Mouse (Mus musculus) ZHBTc4 (cell line): ENCODE results near the gene Tirap.
A peak's percentile ranks its signal among the peaks of the same experiment; 100 is the strongest.

Source experiments
- DNase-seq: peaks from one replicate; pipeline ENCODE4 v3.0.0-alpha.2; 2011; ENCODE audit warnings: low read depth, low spot score

Gene Tirap

DNA sequence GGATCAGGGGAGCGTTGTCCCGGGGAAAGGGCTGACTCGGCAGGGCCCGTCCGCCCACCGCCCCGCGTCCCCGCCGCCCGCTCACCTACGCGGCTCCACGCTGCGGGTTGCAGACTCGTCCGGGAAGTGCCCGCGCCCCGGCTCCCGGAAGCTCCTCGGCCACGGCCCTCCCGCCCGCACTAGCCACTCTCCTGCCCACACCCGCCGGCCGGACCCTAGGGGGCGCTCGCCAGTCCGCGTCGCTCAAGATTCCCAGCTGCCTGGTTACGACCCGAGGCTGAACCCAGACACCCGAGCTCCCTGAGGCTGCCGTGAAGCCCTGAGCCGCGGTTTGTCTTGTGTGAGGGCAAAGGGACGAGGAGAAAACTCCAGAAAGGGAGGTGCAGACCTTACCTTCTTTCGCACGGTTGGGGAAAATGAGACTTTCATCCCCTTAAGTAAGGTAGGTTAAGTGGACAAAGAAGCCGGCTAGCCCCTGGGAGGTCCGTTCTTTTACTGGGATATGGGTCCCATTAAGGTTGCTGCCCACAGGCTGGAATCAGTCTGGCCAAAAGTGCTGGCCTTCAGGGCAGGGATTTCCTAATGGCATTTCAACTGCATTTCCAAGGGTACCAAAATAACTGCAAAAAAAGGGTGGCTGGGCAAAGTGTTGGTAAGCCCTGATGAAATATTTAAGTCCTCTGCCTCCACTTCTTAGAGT is at the start of gene Tirap, which contains the start of gene Srpr:
TSS of gene Tirap (minus strand) at position 520 of the 700 bp plus-strand sequence.
TSS of gene Srpr (plus strand) at position 404 of the 700 bp plus-strand sequence.
- DNase-seq = peak; percentile 92

DNA sequence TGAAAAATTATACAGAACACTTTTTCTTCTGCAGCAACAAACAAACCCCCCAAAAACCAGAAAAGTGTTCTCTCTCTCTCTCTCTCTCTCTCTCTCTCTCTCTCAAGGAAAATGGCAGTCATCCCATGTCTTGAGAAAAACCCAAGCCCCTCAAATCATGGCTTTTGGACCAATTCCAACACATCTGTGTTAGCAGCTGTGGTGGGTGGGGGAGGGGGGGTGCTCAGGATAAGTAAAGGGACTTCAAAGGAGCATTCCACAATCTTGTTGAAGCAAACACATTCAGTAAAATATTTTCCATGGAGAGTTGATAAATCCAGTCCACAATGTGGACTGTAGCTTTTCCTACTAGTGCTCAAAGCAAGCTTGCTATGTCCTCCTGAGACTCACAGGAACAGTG is 49.4 kb upstream of the Tirap start:
- DNase-seq = no peak

DNA sequence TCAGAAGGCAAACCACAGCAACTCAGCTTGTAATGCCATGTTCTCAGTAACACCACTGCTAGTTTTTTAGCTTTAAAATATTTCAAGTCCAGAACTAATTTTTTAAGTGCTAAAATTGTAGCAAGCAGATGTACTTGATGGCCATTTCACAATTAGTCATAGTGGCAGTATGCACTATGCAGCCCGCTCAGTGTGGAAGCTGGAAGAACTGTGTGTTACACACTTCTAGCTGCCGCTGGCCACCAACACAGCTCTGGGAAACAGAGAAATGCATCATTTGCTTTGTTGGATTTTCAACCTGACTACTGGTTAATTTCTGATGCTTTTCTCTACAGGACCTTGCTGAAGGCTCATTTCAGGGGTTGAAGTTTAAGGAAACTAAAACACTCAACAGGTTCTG is 47.3 kb upstream of the Tirap start:
- no peak for DNase-seq

DNA sequence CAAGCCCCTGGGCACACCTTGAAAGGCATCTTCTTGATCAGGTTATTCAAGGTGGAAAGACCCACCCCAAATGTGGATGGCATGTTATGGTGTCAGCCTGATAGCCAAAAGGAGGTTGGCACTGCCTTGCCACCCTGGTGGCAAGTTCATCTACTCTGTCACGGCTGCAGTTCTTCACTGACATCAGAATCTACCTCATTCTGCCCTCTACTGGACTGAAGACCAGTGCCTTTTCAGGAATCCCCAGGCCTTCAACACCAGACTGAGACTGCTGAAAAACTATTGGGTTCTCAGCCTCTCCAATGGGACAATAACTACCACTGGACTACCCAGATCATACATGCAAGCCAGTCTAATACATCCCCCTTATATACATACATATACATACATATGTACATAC is 39.6 kb upstream of the Tirap start:
- no peak for DNase-seq

- DNase-seq = no peak
Measured at GRCm38 (mm10) chr9:35238915-35239571, 39.0 kb upstream of the Tirap start.

DNA sequence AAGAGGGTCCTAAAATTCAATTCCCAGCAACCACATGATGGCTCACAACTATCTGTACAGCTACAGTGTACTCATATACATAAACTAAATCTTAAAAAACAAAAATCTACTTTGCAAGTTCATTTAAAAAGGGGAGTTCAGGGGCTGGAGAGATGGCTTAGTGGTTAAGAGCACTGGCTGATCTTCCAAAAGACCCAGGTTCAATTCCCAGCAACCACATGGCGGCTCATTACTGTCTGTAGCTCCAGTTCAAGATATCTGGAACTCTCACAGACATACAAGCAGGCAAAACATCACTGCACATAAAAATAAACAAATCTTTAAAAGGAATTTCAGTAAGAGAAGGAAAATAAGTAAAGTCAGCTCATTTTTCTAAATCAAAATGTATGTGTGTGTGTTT is 38.3 kb upstream of the Tirap start:
- no peak for DNase-seq

DNA sequence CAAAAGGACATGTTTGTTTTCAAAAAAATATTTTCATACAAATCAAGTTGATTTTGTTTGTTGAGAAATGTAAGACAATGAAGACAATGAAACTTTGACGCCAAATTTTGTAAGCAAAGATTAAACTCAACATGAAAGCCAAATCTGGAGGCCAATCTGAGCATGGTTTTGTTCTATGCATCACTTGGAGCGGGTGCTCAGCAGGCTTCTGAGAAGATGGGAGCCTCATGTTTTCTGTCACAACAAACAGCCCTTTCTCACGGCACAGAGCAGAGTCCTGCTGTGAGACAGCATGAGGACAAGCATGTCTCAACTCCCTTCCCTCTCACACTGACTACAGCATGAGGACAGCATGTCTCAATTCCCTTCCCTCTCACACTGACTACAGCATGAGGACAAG is 35.9 kb upstream of the Tirap start:
- DNase-seq = no peak

GRCm38 (mm10) chr9:35228671-35229070 is 28.6 kb upstream of the Tirap start:
- no peak for DNase-seq

- DNase-seq = peak; percentile 80
Measured at GRCm38 (mm10) chr9:35223466-35223865, 23.4 kb upstream of the Tirap start.

GRCm38 (mm10) chr9:35217963-35218362 is 17.9 kb upstream of the Tirap start:
- DNase-seq = no peak

DNA sequence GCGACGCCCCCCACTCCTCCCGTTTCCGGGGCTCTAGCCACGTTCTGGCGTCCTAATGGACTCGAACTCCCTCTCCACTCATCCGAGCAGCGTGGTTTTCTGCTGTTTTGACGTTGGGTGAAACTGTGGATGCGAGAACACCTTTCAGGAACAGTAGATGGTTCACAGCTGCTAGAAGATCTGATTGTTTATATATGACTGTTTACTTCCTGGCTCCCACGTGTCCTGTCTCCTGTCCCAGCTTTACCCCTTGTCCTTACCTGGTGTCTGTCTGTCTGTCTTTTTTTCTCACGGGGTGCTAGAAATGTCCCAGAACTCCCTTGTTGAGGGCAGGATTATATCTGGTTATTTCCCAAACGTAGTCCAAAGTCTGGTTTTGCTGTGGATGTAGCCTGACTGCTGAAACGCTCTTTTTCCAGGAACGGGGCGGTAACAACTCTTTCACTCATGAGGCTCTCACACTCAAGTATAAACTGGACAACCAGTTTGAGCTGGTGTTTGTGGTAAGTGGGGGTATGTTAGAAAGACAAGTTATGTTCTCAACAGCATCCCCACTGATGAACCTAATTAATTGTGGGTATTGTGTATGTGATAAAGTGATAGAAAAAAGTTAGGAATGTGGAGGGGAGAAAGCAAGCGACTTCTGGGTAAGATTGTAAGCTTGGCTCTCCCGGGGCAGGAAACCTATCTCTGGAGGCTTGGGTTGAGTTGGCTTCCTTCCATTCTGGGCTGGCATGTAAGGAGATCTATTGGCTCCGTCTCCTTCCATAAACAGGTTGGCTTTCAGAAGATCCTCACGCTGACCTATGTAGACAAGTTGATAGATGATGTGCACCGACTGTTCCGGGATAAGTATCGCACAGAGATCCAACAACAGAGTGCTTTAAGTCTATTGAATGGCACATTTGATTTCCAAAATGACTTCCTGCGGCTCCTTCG is 11.8 kb upstream of the Tirap start:
- no peak for DNase-seq

DNA sequence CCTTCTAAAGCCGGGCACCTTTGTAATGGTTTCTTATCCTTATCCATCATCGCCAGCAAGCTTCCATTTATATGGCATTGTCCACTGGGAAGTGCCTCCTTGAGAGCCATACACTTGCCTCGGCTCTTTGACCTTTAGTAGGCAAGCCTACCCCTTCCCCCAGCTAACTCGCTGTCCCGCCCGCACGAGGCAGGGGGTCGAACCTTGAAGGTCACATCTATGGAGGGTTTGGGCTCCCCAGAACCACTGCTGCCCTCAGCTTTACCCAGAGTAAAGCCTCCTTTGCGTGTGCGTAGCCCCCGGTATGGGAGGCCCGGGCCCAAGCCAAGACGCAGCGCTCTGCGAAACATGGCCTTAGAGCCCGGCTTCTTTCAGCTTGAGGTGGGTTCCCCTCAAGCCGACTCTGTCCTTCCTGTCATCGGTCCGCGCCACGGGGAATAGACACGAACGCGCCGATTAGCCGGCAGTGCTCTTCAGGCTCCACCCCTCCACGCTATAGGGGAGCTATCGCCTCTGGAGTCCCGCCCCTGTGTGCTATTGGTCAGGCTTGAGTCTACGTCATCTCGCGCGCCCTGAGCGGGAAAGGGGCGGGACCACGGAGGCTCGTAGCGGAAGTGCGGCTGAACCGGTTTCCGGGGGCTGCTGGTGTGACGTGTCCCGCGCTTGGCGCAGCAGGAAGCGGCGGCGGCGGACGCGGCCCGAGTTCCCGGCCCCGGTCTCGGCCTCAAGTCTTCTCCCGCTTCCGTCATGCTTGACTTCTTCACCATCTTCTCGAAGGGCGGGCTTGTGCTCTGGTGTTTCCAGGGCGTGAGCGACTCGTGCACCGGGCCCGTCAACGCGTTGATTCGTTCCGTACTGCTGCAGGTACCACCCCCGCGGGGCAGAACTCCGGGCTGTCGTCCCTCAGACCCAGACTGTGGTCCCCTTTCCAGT is 10.7 kb upstream of the Tirap start, which contains the start of gene Foxred1:
TSS of gene Foxred1 (minus strand) at position 514 of the 933 bp plus-strand sequence.
- DNase-seq = peak; percentile 100

DNA sequence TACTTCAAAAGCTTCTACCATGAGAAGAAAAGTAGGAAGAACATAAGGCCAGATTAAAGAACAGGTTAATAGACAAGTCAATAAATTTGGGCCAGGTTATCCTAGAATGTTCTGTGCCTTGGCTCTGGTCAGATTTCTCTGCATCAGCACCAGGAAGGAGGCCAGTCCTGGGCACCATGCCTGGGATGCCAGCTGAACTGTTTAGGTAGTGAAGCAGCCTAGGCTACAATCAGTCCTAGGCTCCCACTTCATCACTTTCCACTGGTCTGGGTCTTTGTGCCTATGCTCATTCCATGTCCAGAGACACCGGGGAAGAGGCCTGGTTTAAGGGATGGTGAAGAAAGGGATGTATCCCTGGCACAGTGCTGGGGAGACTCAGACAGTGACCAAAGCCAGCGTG is 4.3 kb upstream of the Tirap start:
- no peak for DNase-seq

GRCm38 (mm10) chr9:35203536-35203935 is 3.4 kb upstream of the Tirap start:
- DNase-seq = no peak

DNA sequence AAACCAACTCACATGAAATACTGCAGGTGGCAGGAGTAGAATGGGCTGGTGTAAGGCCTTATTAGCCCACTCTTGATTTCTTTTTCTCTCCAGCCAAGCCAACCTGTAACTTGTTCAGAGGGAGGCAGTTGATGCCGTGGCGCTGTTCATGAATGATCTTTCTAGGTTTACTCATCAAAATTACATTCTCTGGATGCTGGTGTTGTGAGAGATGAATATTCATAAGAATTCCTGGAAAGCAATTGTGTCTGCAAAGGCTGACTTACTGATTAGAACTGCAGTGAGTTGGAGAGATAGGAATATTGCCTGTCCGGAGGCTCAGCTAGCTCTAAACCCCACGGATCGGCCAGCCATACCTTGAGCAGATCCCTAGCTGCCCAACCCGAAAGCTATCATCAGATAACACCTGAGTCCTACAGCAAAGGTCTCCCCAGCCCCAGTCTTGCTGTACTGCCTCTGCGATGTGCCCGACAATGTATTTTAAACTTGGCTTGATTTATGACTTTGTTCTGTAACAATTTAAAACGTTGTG is 504 bp upstream of the Tirap start:
- DNase-seq = no peak

- no peak for DNase-seq
Measured at GRCm38 (mm10) chr9:35198945-35199771, 933 bp downstream of the Tirap start.

DNA sequence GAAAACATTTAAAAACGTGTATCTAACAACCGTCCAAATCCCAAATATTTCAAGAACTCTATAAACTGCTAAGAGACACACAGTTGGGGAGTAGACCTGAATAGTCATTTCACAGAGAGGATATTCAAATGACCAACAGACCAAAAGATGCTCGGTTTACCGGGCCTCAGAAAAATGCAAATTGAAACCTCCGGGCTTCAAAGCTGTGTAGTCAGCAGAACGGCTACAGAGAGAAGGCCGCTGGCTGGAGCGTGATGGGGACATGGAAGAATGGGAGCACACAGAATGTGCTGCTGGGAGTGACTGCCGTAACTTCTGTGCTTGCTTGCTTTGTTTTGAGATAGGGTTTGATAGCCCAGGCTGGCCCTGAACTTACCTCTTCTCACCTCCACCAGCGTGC is 1.7 kb downstream of the Tirap start:
- no peak for DNase-seq

- no peak for DNase-seq
Measured at GRCm38 (mm10) chr9:35197625-35198024, 2.5 kb downstream of the Tirap start.

DNA sequence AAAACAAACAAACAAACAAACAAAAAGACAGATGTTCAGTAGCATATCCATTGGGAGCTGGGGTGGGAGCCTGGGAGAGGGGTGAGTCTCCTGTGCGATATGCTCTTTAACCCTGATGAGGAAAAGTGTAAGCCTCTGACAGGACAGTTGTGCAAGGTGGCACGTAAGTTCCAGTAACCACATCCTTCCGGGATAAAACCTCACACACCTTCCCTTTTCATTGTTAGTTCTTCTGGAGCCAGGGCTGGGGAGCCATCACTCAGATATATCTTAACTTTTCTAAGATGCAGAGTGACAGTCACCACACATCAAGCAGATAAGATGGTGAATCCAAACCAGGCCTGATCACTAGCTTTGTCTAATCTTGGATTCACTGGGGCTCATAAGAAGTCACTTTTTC is 6.0 kb downstream of the Tirap start:
- DNase-seq = no peak
